In genomic region chr12:104584408-104584807, GRCm38 (mm10) we compare ENCODE assay signal across 12 mouse cellular contexts.
DNase-seq lines count a peak whose midpoint lies in the region; ATAC-seq and TF ChIP-seq lines count a peak whose summit lies in the region.
"Had no signal": no experiment of that assay in that cellular context is flagged by ENCODE, and none has a peak within 500 bp of the region (broad histone marks: within the 10 kb centered on the region; RNA-seq: fewer than 3 reads in every experiment).

No protein-coding gene starts in this region.

- H3K36me3 ChIP-seq in heart, embryonic 11.5 days (ENCODE audit: control insufficient read depth, insufficient read depth, low read length): no peaks in the 10 kb centered on the region
- no peaks in the 10 kb centered on the region for H3K36me3 ChIP-seq in liver, embryonic 13.5 days
- no peaks in the 10 kb centered on the region for H3K36me3 ChIP-seq in liver, embryonic 12.5 days
- no peaks in the 10 kb centered on the region for H3K36me3 ChIP-seq in embryonic facial prominence, embryonic 14.5 days (ENCODE audit: control insufficient read depth, insufficient read depth, low read length)
- no peaks in the 10 kb centered on the region for H3K36me3 ChIP-seq in midbrain, embryonic 14.5 days (ENCODE audit: control insufficient read depth, insufficient read depth, low read length)

- peaks cover 18% of the 10 kb centered on the region for H3K27me3 ChIP-seq in heart, embryonic 11.5 days (ENCODE audit: control insufficient read depth, insufficient read depth, low read length)
- H3K27me3 ChIP-seq in liver, embryonic 13.5 days: no peaks in the 10 kb centered on the region
- H3K27me3 ChIP-seq in liver, embryonic 12.5 days (replicated peaks): no peaks in the 10 kb centered on the region; the same call in 1 of the 2 replicates
- no peaks in the 10 kb centered on the region for H3K27me3 ChIP-seq in embryonic facial prominence, embryonic 14.5 days (replicated peaks; ENCODE audit: control insufficient read depth, insufficient read depth, low read length)
- H3K27me3 ChIP-seq in midbrain, embryonic 14.5 days (ENCODE audit: control insufficient read depth, insufficient read depth, low read length): no peaks in the 10 kb centered on the region

- H3K27ac ChIP-seq in heart, embryonic 11.5 days (ENCODE audit: low read depth, low read length): no peak overlapping the region
- no peak overlapping the region for H3K27ac ChIP-seq in liver, embryonic 13.5 days
- no peak overlapping the region for H3K27ac ChIP-seq in liver, embryonic 12.5 days
- H3K27ac ChIP-seq in embryonic facial prominence, embryonic 14.5 days (replicated peaks; ENCODE audit: low read depth, low read length): no peak overlapping the region
- no peak overlapping the region for H3K27ac ChIP-seq in midbrain, embryonic 14.5 days (replicated peaks; ENCODE audit: low read depth, low read length)
- no peak overlapping the region for H3K27ac ChIP-seq in layer of hippocampus, adult 2 months

- H3K4me1 ChIP-seq in heart, embryonic 11.5 days (ENCODE audit: control insufficient read depth, insufficient read depth, low read length): no peaks in the 10 kb centered on the region
- H3K4me1 ChIP-seq in liver, embryonic 13.5 days (replicated peaks): no peaks in the 10 kb centered on the region
- H3K4me1 ChIP-seq in liver, embryonic 12.5 days: no peaks in the 10 kb centered on the region
- peaks cover 4% of the 10 kb centered on the region; the same call in 1 of the 2 replicates for H3K4me1 ChIP-seq in embryonic facial prominence, embryonic 14.5 days (ENCODE audit: control insufficient read depth, insufficient read depth, low read length)
- H3K4me1 ChIP-seq in midbrain, embryonic 14.5 days (ENCODE audit: control insufficient read depth, insufficient read depth, low read length): no peaks in the 10 kb centered on the region

- no peak for DNase-seq in heart, adult 9 months (ENCODE audit: low spot score in 2 of 2)
- no peak for DNase-seq in liver, embryonic 13.5 days
- no peak for DNase-seq in embryonic facial prominence, embryonic 14.5 days (ENCODE audit: low spot score)
- no peak for DNase-seq in midbrain, embryonic 14.5 days
- no peak for DNase-seq in layer of hippocampus, adult 2 months (ENCODE audit: low spot score in 2 of 2)
- DNase-seq in frontal cortex, postnatal 36 days (ENCODE audit: low spot score in 2 of 2): no peak
- DNase-seq: adrenal gland, postnatal 36 days; cerebellum, adult 18-20 months; kidney, adult 18-20 months had no signal

- no peak for TF ChIP-seq CTCF in layer of hippocampus, adult 2 months (conservative IDR thresholded peaks at IDR 0.05)

- no peaks in the 10 kb centered on the region for H3K9me3 ChIP-seq in heart, embryonic 11.5 days (replicated peaks; ENCODE audit: control insufficient read depth, low read length)
- no peaks in the 10 kb centered on the region for H3K9me3 ChIP-seq in liver, embryonic 13.5 days (replicated peaks)
- H3K9me3 ChIP-seq in liver, embryonic 12.5 days (replicated peaks): no peaks in the 10 kb centered on the region
- H3K9me3 ChIP-seq in embryonic facial prominence, embryonic 14.5 days (ENCODE audit: control insufficient read depth, low read length): no peaks in the 10 kb centered on the region
- no peaks in the 10 kb centered on the region for H3K9me3 ChIP-seq in midbrain, embryonic 14.5 days (ENCODE audit: control insufficient read depth, low read length)

- WGBS in heart, embryonic 11.5 days (ENCODE audit: insufficient replicate concordance): 62% methylated on average over 9 of the region's 9 CpGs
- 65% methylated on average over 9 of the region's 9 CpGs for WGBS in liver, embryonic 13.5 days (ENCODE audit: insufficient replicate concordance)
- WGBS in liver, embryonic 12.5 days (ENCODE audit: insufficient replicate concordance): 61% methylated on average over 9 of the region's 9 CpGs
- 61% methylated on average over 9 of the region's 9 CpGs for WGBS in embryonic facial prominence, embryonic 14.5 days
- WGBS in midbrain, embryonic 14.5 days: 70% methylated on average over 9 of the region's 9 CpGs

- ATAC-seq in heart, embryonic 11.5 days (replicated peaks; ENCODE audit: insufficient number of reproducible peaks, low FRiP score, low TSS enrichment): no peak
- no peak for ATAC-seq in liver, embryonic 13.5 days (ENCODE audit: low read depth)
- ATAC-seq in liver, embryonic 12.5 days: no peak
- 0 out of 2 replicates have a peak, but pooled peaks have one; percentile 9 for ATAC-seq in embryonic facial prominence, embryonic 14.5 days (ENCODE audit: low read depth)
- no peak for ATAC-seq in midbrain, embryonic 14.5 days (ENCODE audit: low FRiP score, low TSS enrichment)
- ATAC-seq: Patski had no signal

- no peak overlapping the region for H3K9ac ChIP-seq in heart, embryonic 11.5 days (ENCODE audit: low read depth, low read length)
- no peak overlapping the region for H3K9ac ChIP-seq in liver, embryonic 13.5 days
- H3K9ac ChIP-seq in liver, embryonic 12.5 days: no peak overlapping the region
- H3K9ac ChIP-seq in embryonic facial prominence, embryonic 14.5 days (ENCODE audit: low read depth, low read length): no peak overlapping the region
- H3K9ac ChIP-seq in midbrain, embryonic 14.5 days (replicated peaks; ENCODE audit: low read length): no peak overlapping the region

- no peak overlapping the region for H3K4me3 ChIP-seq in heart, embryonic 11.5 days (ENCODE audit: low read depth, low read length)
- no peak overlapping the region for H3K4me3 ChIP-seq in liver, embryonic 13.5 days (replicated peaks)
- H3K4me3 ChIP-seq in liver, embryonic 12.5 days: no peak overlapping the region
- H3K4me3 ChIP-seq in embryonic facial prominence, embryonic 14.5 days (ENCODE audit: low read depth, low read length): 0 out of 2 replicates have a peak overlapping the region, but pooled peaks have one; percentile 1
- no peak overlapping the region for H3K4me3 ChIP-seq in midbrain, embryonic 14.5 days (replicated peaks; ENCODE audit: low read depth, low read length)
- H3K4me3 ChIP-seq in layer of hippocampus, adult 2 months: no peak overlapping the region

- peak overlapping the region; percentile 4; the same call in 1 of the 2 replicates for H3K4me2 ChIP-seq in heart, embryonic 11.5 days
- 0 out of 2 replicates have a peak overlapping the region, but pooled peaks have one; percentile 11 for H3K4me2 ChIP-seq in liver, embryonic 13.5 days
- H3K4me2 ChIP-seq in liver, embryonic 12.5 days: no peak overlapping the region
- H3K4me2 ChIP-seq in embryonic facial prominence, embryonic 14.5 days (ENCODE audit: low read depth, low read length): peak overlapping the region; percentile 35
- 0 out of 2 replicates have a peak overlapping the region, but pooled peaks have one; percentile 18 for H3K4me2 ChIP-seq in midbrain, embryonic 14.5 days (ENCODE audit: low read length)
